Mouse (Mus musculus) liver, embryonic 13.5 days (tissue): ENCODE measurements around the gene Agtr1b. TPM values are rescaled to one million over a fixed set of nuclear protein-coding genes. Genes with fewer than 3 reads are reported as not detected.

Experiments used
- ATAC-seq: fragments of 200-750 bp; cut with Nextera tagmentation; 2 replicates; pipeline ENCODE4 v1.8.0; 2017; ENCODE audit warnings: low read depth, mild to moderate bottlenecking, moderate number of reproducible peaks, moderate library complexity
- DNase-seq: peaks from one replicate; pipeline ENCODE4 v3.0.0; 2022
- H3K27ac ChIP-seq: fragments of 300-500 bp; sonication (generic); 2 replicates; pipeline ENCODE4 v1.5.1; 2015; ENCODE audit warnings: moderate library complexity, mild to moderate bottlenecking, inconsistent platforms
- H3K27me3 ChIP-seq: fragments of 300-500 bp; sonication (generic); 2 replicates; pipeline ENCODE4 v1.6.1; 2015; ENCODE audit warnings: mild to moderate bottlenecking, inconsistent platforms
- H3K36me3 ChIP-seq: fragments of 300-500 bp; sonication (generic); 2 replicates; pipeline ENCODE4 v1.6.1; 2015; ENCODE audit warnings: mild to moderate bottlenecking, inconsistent platforms
- H3K4me1 ChIP-seq: fragments of 300-500 bp; sonication (generic); replicated peaks from 2 replicates; pipeline ENCODE4 v1.6.1; 2015; ENCODE audit warnings: inconsistent platforms
- H3K4me2 ChIP-seq: fragments of 300-500 bp; sonication (generic); 2 replicates; pipeline ENCODE4 v1.6.1; 2015; ENCODE audit warnings: inconsistent platforms, mild to moderate bottlenecking, moderate library complexity
- H3K4me3 ChIP-seq: fragments of 300-500 bp; sonication (generic); replicated peaks from 2 replicates; pipeline ENCODE4 v1.5.1; 2015; ENCODE audit warnings: mild to moderate bottlenecking, inconsistent platforms
- H3K9ac ChIP-seq: fragments of 300-500 bp; sonication (generic); 2 replicates; pipeline ENCODE4 v1.6.1; 2015; ENCODE audit warnings: mild to moderate bottlenecking, inconsistent platforms
- H3K9me3 ChIP-seq: fragments of 300-500 bp; sonication (generic); replicated peaks from 2 replicates; pipeline ENCODE4 v1.6.1; 2016; ENCODE audit warnings: inconsistent platforms
- WGBS: fragments of 180-500 bp; shearing (Covaris S2); methylation state at CpG from one replicate; pipeline ENCODE4 v1.1.7; 2015; ENCODE audit not compliant: insufficient replicate concordance; 5-methylcytosine and 5-hydroxymethylcytosine counted together
- polyA plus RNA-seq: library from polyadenylated mRNA; unstranded; fragments of >200 nt; fragmentation: Nextera tagmentation; extraction: Ambion mirVana; gene quantifications from 2 replicates; pipeline ENCODE4 v1.2.1, GENCODE M21; 2015

Agtr1b gene
- polyA plus RNA-seq, 1 experiment from 2014 or later, result not detected

GRCm38 (mm10) chr3:20291370-20291769 lies 75.6 kb downstream of the Agtr1b start:
- ATAC-seq, result no peak
- Histone ChIP-seq H3K4me2 (no peak overlapping the region), H3K27me3 (no peaks in the 10 kb centered on the region), H3K27ac (no peak overlapping the region), H3K36me3 (no peaks in the 10 kb centered on the region), H3K4me1 (no peaks in the 10 kb centered on the region), H3K9me3 (no peaks in the 10 kb centered on the region), H3K9ac (no peak overlapping the region), H3K4me3 (no peak overlapping the region)
- no peak for DNase-seq

GRCm38 (mm10) chr3:20288761-20289160 lies 78.2 kb downstream of the Agtr1b start:
- Histone ChIP-seq H3K4me3 (no peak overlapping the region), H3K9ac (no peak overlapping the region), H3K27ac (no peak overlapping the region), H3K9me3 (no peaks in the 10 kb centered on the region), H3K4me2 (no peak overlapping the region), H3K27me3 (no peaks in the 10 kb centered on the region), H3K4me1 (no peaks in the 10 kb centered on the region), H3K36me3 (no peaks in the 10 kb centered on the region)
- no peak for DNase-seq
- 78% methylated on average over 2 of the region's 2 CpGs for WGBS
- no peak for ATAC-seq

- Histone ChIP-seq H3K9me3 (no peaks in the 10 kb centered on the region), H3K9ac (no peak overlapping the region), H3K4me2 (no peak overlapping the region), H3K4me1 (no peaks in the 10 kb centered on the region), H3K36me3 (no peaks in the 10 kb centered on the region), H3K27me3 (no peaks in the 10 kb centered on the region), H3K4me3 (no peak overlapping the region), H3K27ac (no peak overlapping the region)
- no peak for ATAC-seq
- 42% methylated on average over 1 of the region's 1 CpGs for WGBS
- no peak for DNase-seq
Measured at GRCm38 (mm10) chr3:20281796-20282195, 85.2 kb downstream of the Agtr1b start.

GRCm38 (mm10) chr3:20275633-20276032 lies 91.3 kb downstream of the Agtr1b start, which contains the start of gene Cpb1:
TSS of gene Cpb1 (minus strand) at chr3:20275733.
- H3K4me2 ChIP-seq, result no peak within 1 kb of the TSS
- H3K4me3 ChIP-seq, result no peak within 1 kb of the TSS
- no peak within 1 kb of the TSS for H3K9ac ChIP-seq
- DNase-seq (no peak), ATAC-seq (no peak)
- no peak within 1 kb of the TSS for H3K27ac ChIP-seq
- 63% methylated on average over 3 of the region's 3 CpGs for WGBS
- no peaks in the 10 kb centered on the region for H3K27me3 ChIP-seq
- no peaks in the 10 kb centered on the region for H3K4me1 ChIP-seq
- H3K36me3 ChIP-seq, result no peaks in the 10 kb centered on the region
- H3K9me3 ChIP-seq, result no peaks in the 10 kb centered on the region

Other genes with a start within 250 kb of the Agtr1b start
- gene Gyg, start 211.9 kb downstream of the Agtr1b start, polyA plus RNA-seq, result 25.6 and 28.5 TPM in 2 replicates
- 6.1 and 7.0 TPM in 2 replicates for gene Cpa3, start 125.0 kb downstream of the Agtr1b start, polyA plus RNA-seq
- 0.03 and 0.12 TPM in 2 replicates for gene Cpb1, start 91.4 kb downstream of the Agtr1b start, polyA plus RNA-seq